Mouse (Mus musculus) heart, embryonic 14.5 days (tissue): ENCODE data around the gene Bmf. TPM values are rescaled to one million over a fixed set of nuclear protein-coding genes. Genes with fewer than 3 reads are reported as not detected.

Source experiments
- ATAC-seq: fragments of 200-750 bp; cut with Nextera tagmentation; 2 replicates; pipeline ENCODE4 v1.8.0; 2017; ENCODE audit warnings: low read depth, moderate TSS enrichment; ENCODE audit not compliant: insufficient number of reproducible peaks, insufficient read depth, low FRiP score
- H3K27ac ChIP-seq, 2 experiments: fragments of 200-500 bp in 1 of 2; fragments of 300-500 bp in 1 of 2; sonication (generic) in 1 of 2; replicated peaks in 1 of 2; 2 replicates each; pipeline ENCODE4 v1.5.1; 2012 to 2014; ENCODE audit warnings: low read depth in 2 of 2, low read length in 2 of 2, control low read depth in 1 of 2, mild to moderate bottlenecking in 1 of 2, mixed read lengths in 1 of 2; ENCODE audit not compliant: control insufficient read depth in 1 of 2, insufficient read depth in 1 of 2
- H3K27me3 ChIP-seq: fragments of 300-500 bp; sonication (generic); 2 replicates; pipeline ENCODE4 v1.6.1; 2014; ENCODE audit warnings: mild to moderate bottlenecking, low read length, control low read depth; ENCODE audit not compliant: control insufficient read depth, insufficient read depth
- H3K36me3 ChIP-seq: fragments of 300-500 bp; sonication (generic); 2 replicates; pipeline ENCODE4 v1.6.1; 2014; ENCODE audit warnings: mild to moderate bottlenecking, control low read depth, low read length, mixed read lengths; ENCODE audit not compliant: control insufficient read depth, insufficient read depth
- H3K4me1 ChIP-seq, 2 experiments: fragments of 200-500 bp in 1 of 2; fragments of 300-500 bp in 1 of 2; sonication (generic) in 1 of 2; 2 replicates each; pipeline ENCODE4 v1.6.1; 2012 to 2014; ENCODE audit warnings: low read length in 2 of 2, control low read depth in 1 of 2, mixed read lengths in 1 of 2; ENCODE audit not compliant: control insufficient read depth in 2 of 2, insufficient read depth in 2 of 2
- H3K4me2 ChIP-seq: fragments of 300-500 bp; sonication (generic); 2 replicates; pipeline ENCODE4 v1.6.1; 2014; ENCODE audit warnings: mild to moderate bottlenecking, low read length
- H3K4me3 ChIP-seq, 2 experiments: fragments of 200-500 bp in 1 of 2; fragments of 300-500 bp in 1 of 2; sonication (generic) in 1 of 2; 2 replicates each; pipeline ENCODE4 v1.5.1; 2012 to 2014; ENCODE audit warnings: low read length in 2 of 2, mild to moderate bottlenecking in 2 of 2, control low read depth in 1 of 2, low read depth in 1 of 2, moderate library complexity in 1 of 2; ENCODE audit not compliant: control insufficient read depth in 1 of 2, insufficient read depth in 1 of 2
- H3K9ac ChIP-seq: fragments of 300-500 bp; sonication (generic); 2 replicates; pipeline ENCODE4 v1.6.1; 2014; ENCODE audit warnings: mild to moderate bottlenecking, low read length
- H3K9me3 ChIP-seq: fragments of 300-500 bp; sonication (generic); 2 replicates; pipeline ENCODE4 v1.6.1; 2016; ENCODE audit warnings: low read length, control low read depth; ENCODE audit not compliant: control insufficient read depth
- WGBS: fragments of 180-500 bp; shearing (Covaris S2); extraction: QIAGEN DNeasy Blood & Tissue Kit; methylation state at CpG from one replicate; pipeline ENCODE4 v1.1.7; 2014; 5-methylcytosine and 5-hydroxymethylcytosine counted together
- polyA plus RNA-seq: library from polyadenylated mRNA; unstranded; fragments of >200 nt; fragmentation: Nextera tagmentation; extraction: Ambion mirVana; gene quantifications from 2 replicates; pipeline ENCODE4 v1.2.1, GENCODE M21; 2014

The Bmf gene
- polyA plus RNA-seq: 2.1 and 6.3 TPM in 2 replicates

- Histone ChIP-seq H3K4me2 (peak within 1 kb of the TSS; percentile 96), H3K4me3 (peak within 1 kb of the TSS; percentile 58 to 94), H3K27ac (peak within 1 kb of the TSS; percentile 26 to 29; a peak in 3 of 4 replicates), H3K9me3 (no peaks in the 10 kb centered on the region), H3K27me3 (no peaks in the 10 kb centered on the region), H3K9ac (peak within 1 kb of the TSS; percentile 70), H3K4me1 (peaks cover 31 to 44% of the 10 kb centered on the region in 2 experiments), H3K36me3 (no peaks in the 10 kb centered on the region)
- WGBS: under 1% methylated on average over 45 of the region's 45 CpGs
- ATAC-seq: peak; percentile 85
Observed at GRCm38 (mm10) chr2:118549507-118550473, at the start of gene Bmf. Gene Bmf (minus strand): TSS chr2:118549687.

GRCm38 (mm10) chr2:118599087-118599486 lies 49.6 kb upstream of the Bmf start:
- H3K36me3 ChIP-seq: peaks cover 33% of the 10 kb centered on the region
- no peaks in the 10 kb centered on the region for H3K27me3 ChIP-seq
- peak overlapping the region; percentile 67 to 76 for H3K4me3 ChIP-seq
- H3K4me1 ChIP-seq: peaks cover 13 to 27% of the 10 kb centered on the region in 2 experiments
- H3K9me3 ChIP-seq: no peaks in the 10 kb centered on the region
- ATAC-seq: no peak
- 41% methylated on average over 5 of the region's 5 CpGs for WGBS
- peak overlapping the region in 1 of 2 experiments; percentile 29; a peak in 1 of 4 replicates for H3K27ac ChIP-seq
- peak overlapping the region; percentile 80 for H3K9ac ChIP-seq
- H3K4me2 ChIP-seq: peak overlapping the region; percentile 67

GRCm38 (mm10) chr2:118597673-118598568 lies 48.4 kb upstream of the Bmf start, which contains the start of gene Bub1b:
Gene Bub1b (plus strand): TSS chr2:118598211.
- ATAC-seq: peak; percentile 84; the same call in 1 of the 2 replicates
- no peaks in the 10 kb centered on the region for H3K27me3 ChIP-seq
- H3K4me3 ChIP-seq: peak within 1 kb of the TSS; percentile 67 to 76
- 5% methylated on average over 41 of the region's 41 CpGs for WGBS
- H3K4me2 ChIP-seq: peak within 1 kb of the TSS; percentile 67
- H3K36me3 ChIP-seq: peaks cover 21% of the 10 kb centered on the region
- peak within 1 kb of the TSS; percentile 80 for H3K9ac ChIP-seq
- H3K4me1 ChIP-seq: peaks cover 13 to 27% of the 10 kb centered on the region in 2 experiments
- H3K27ac ChIP-seq: peak within 1 kb of the TSS; percentile 46 to 61
- no peaks in the 10 kb centered on the region for H3K9me3 ChIP-seq

- no peaks in the 10 kb centered on the region for H3K27me3 ChIP-seq
- H3K4me1 ChIP-seq: no peaks in the 10 kb centered on the region
- no peak for ATAC-seq
- H3K9me3 ChIP-seq: no peaks in the 10 kb centered on the region
- no peak overlapping the region for H3K4me2 ChIP-seq
- 73% methylated on average over 4 of the region's 4 CpGs for WGBS
- H3K27ac ChIP-seq: no peak overlapping the region
- H3K9ac ChIP-seq: no peak overlapping the region
- H3K4me3 ChIP-seq: no peak overlapping the region
- no peaks in the 10 kb centered on the region for H3K36me3 ChIP-seq
Observed at GRCm38 (mm10) chr2:118591083-118591482, 41.6 kb upstream of the Bmf start.

- H3K4me2 ChIP-seq: no peak overlapping the region
- no peak overlapping the region for H3K27ac ChIP-seq
- H3K4me3 ChIP-seq: no peak overlapping the region
- no peaks in the 10 kb centered on the region for H3K9me3 ChIP-seq
- ATAC-seq: no peak
- H3K36me3 ChIP-seq: no peaks in the 10 kb centered on the region
- WGBS: 70% methylated on average over 3 of the region's 3 CpGs
- no peaks in the 10 kb centered on the region for H3K27me3 ChIP-seq
- no peaks in the 10 kb centered on the region for H3K4me1 ChIP-seq
- no peak overlapping the region for H3K9ac ChIP-seq
Observed at GRCm38 (mm10) chr2:118587686-118588085, 38.2 kb upstream of the Bmf start.

GRCm38 (mm10) chr2:118586013-118586412 lies 36.5 kb upstream of the Bmf start:
- H3K4me1 ChIP-seq: no peaks in the 10 kb centered on the region
- H3K4me3 ChIP-seq: no peak overlapping the region
- H3K9ac ChIP-seq: no peak overlapping the region
- H3K27ac ChIP-seq: no peak overlapping the region
- WGBS: 76% methylated on average over 5 of the region's 5 CpGs
- H3K9me3 ChIP-seq: no peaks in the 10 kb centered on the region
- H3K4me2 ChIP-seq: no peak overlapping the region
- no peaks in the 10 kb centered on the region for H3K36me3 ChIP-seq
- no peak for ATAC-seq
- no peaks in the 10 kb centered on the region for H3K27me3 ChIP-seq

- ATAC-seq: no peak
- Histone ChIP-seq H3K4me3 (no peak overlapping the region), H3K9me3 (no peaks in the 10 kb centered on the region), H3K27ac (no peak overlapping the region), H3K9ac (no peak overlapping the region), H3K36me3 (no peaks in the 10 kb centered on the region), H3K27me3 (no peaks in the 10 kb centered on the region), H3K4me1 (no peaks in the 10 kb centered on the region), H3K4me2 (no peak overlapping the region)
- WGBS: 65% methylated on average over 3 of the region's 3 CpGs
Observed at GRCm38 (mm10) chr2:118573135-118573534, 23.6 kb upstream of the Bmf start.
